Mouse (Mus musculus) forebrain, embryonic 15.5 days (tissue): ENCODE data around the gene 1190002N15Rik. TPM values are rescaled to one million over a fixed set of nuclear protein-coding genes. Genes with fewer than 3 reads are reported as not detected.
A peak's percentile ranks its signal among the peaks of the same experiment; 100 is the strongest.

Experiments used
- ATAC-seq: fragments of 200-750 bp; cut with Nextera tagmentation; replicated peaks from 2 replicates; pipeline ENCODE4 v1.8.0; 2017; ENCODE audit warnings: mild to moderate bottlenecking, moderate TSS enrichment, moderate library complexity
- H3K27ac ChIP-seq: fragments of 300-500 bp; sonication (generic); replicated peaks from 2 replicates; pipeline ENCODE4 v1.5.1; 2015; ENCODE audit warnings: mild to moderate bottlenecking, inconsistent platforms
- H3K27me3 ChIP-seq: fragments of 300-500 bp; sonication (generic); 2 replicates; pipeline ENCODE4 v1.6.1; 2015; ENCODE audit warnings: inconsistent platforms
- H3K36me3 ChIP-seq: fragments of 300-500 bp; sonication (generic); 2 replicates; pipeline ENCODE4 v1.6.1; 2015; ENCODE audit warnings: mild to moderate bottlenecking, inconsistent platforms
- H3K4me1 ChIP-seq: fragments of 300-500 bp; sonication (generic); 2 replicates; pipeline ENCODE4 v1.6.1; 2015; ENCODE audit warnings: inconsistent platforms
- H3K4me2 ChIP-seq: fragments of 300-500 bp; sonication (generic); replicated peaks from 2 replicates; pipeline ENCODE4 v1.6.1; 2015; ENCODE audit warnings: mild to moderate bottlenecking, inconsistent platforms
- H3K4me3 ChIP-seq: fragments of 300-500 bp; sonication (generic); 2 replicates; pipeline ENCODE4 v1.5.1; 2015; ENCODE audit warnings: mild to moderate bottlenecking, inconsistent platforms
- H3K9ac ChIP-seq: fragments of 300-500 bp; sonication (generic); replicated peaks from 2 replicates; pipeline ENCODE4 v1.6.1; 2015; ENCODE audit warnings: mild to moderate bottlenecking, inconsistent platforms
- H3K9me3 ChIP-seq: fragments of 300-500 bp; sonication (generic); 2 replicates; pipeline ENCODE4 v1.6.1; 2016; ENCODE audit warnings: inconsistent platforms
- WGBS: fragments of 180-500 bp; shearing (Covaris S2); methylation state at CpG from one replicate; pipeline ENCODE4 v1.1.7; 2015; ENCODE audit warnings: mixed read lengths; 5-methylcytosine and 5-hydroxymethylcytosine counted together
- polyA plus RNA-seq: library from polyadenylated mRNA; unstranded; fragments of >200 nt; fragmentation: Nextera tagmentation; extraction: Ambion mirVana; gene quantifications from 2 replicates; pipeline ENCODE4 v1.2.1, GENCODE M21; 2015

1190002N15Rik gene
- polyA plus RNA-seq: 8.3 and 13.3 TPM in 2 replicates

DNA sequence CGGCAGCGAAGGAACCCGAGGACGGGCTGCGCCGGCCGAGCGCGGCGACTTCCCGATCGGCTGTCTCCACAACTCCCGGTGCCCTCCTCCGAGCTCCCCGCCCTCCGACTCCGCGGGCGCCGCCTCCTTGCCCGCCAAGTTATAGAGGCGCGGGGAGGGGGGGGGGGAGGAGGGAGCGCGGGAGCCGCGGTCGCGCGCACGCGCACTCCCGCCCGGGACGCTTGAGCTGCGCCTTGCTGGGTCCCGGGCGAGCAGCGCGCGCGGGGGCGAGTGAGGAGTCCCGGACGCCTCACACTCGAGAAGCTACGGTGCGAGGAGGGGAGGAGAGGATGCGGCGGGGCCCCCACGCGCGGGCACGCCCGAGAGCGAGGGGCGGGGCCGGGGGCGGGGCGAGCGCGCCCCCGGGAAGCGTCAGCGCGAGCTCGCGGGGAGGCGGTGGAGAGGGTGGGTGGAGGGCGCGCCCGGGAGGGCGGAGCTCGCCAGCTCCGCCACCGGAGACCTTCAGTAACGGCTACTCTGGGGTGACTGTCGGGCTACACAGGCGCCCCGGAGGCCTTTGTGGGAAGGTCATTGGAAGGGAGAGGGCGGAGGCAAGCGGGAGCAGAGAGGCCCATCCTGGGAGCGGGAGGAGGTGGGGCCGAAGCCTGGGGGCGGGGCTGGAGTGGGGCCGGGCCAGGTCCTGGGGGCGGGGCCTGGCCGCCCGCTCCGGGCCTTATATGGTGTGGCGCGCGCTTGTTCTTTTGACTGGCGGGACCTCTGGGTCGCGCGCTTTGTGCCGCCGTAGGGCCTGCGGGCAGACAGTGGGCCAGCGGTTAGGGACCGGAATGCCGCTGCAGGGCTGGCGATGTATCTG, at the start of gene 1190002N15Rik:
1190002N15Rik (minus strand) TSS at position 112 of the 853 bp plus-strand sequence.
- Histone ChIP-seq H3K27ac (peak within 1 kb of the TSS; percentile 97), H3K9ac (peak within 1 kb of the TSS; percentile 59), H3K36me3 (no peaks in the 10 kb centered on the region), H3K4me1 (peaks cover 46% of the 10 kb centered on the region), H3K27me3 (no peaks in the 10 kb centered on the region), H3K9me3 (no peaks in the 10 kb centered on the region), H3K4me2 (peak within 1 kb of the TSS; percentile 94), H3K4me3 (peak within 1 kb of the TSS; percentile 94)
- ATAC-seq: peak; percentile 94
- WGBS: under 1% methylated on average over 90 of the region's 104 CpGs

DNA sequence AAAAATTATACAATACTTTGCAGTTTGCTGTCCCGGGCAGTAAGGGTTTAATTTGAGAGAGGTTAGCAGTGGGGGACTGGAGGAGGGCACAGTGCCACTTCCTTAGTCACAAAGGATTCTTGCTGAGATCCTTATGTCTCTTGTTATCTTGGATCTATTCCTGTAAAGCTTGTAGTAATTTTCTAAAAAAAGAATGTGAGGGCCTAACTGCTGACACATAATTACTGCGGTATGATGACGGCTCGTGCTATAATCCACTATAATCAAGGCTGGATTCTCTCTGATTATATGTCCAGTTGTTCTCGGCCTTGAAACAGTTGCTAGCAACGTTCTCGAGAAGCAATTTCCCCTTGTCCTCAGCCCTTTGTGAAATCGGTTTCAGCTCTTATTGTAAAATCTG, 44.4 kb upstream of the 1190002N15Rik start:
- no peaks in the 10 kb centered on the region; the same call in 1 of the 2 replicates for H3K4me1 ChIP-seq
- WGBS: 34% methylated on average over 8 of the region's 8 CpGs
- H3K9me3 ChIP-seq: no peaks in the 10 kb centered on the region
- no peak overlapping the region for H3K27ac ChIP-seq
- H3K36me3 ChIP-seq: no peaks in the 10 kb centered on the region
- no peak overlapping the region for H3K4me3 ChIP-seq
- ATAC-seq: no peak
- H3K4me2 ChIP-seq: no peak overlapping the region
- H3K27me3 ChIP-seq: no peaks in the 10 kb centered on the region
- no peak overlapping the region for H3K9ac ChIP-seq

DNA sequence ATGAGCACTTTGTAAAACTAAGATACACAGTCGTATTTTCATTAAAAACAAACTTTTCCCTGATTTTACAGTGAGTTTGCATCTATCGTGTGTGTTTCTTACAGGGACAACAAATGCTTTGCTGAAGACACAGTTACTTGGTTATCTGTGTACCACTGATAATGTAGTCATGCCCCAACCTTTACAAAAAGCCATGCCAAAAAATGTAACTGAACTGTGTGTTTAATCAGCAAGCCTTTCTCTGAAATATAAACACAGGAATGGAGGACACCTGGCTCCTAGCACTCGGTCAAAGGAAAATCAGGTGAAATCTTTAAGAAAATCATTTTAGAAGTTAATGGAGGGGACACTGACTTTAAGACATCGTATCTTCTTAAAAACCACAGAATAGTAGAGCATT, 43.8 kb upstream of the 1190002N15Rik start:
- H3K27me3 ChIP-seq: no peaks in the 10 kb centered on the region
- no peaks in the 10 kb centered on the region for H3K36me3 ChIP-seq
- H3K4me3 ChIP-seq: no peak overlapping the region
- no peak overlapping the region for H3K27ac ChIP-seq
- no peak overlapping the region for H3K9ac ChIP-seq
- no peaks in the 10 kb centered on the region; the same call in 1 of the 2 replicates for H3K4me1 ChIP-seq
- no peak for ATAC-seq
- no peak overlapping the region for H3K4me2 ChIP-seq
- H3K9me3 ChIP-seq: no peaks in the 10 kb centered on the region
- 92% methylated on average over 4 of the region's 4 CpGs for WGBS

DNA sequence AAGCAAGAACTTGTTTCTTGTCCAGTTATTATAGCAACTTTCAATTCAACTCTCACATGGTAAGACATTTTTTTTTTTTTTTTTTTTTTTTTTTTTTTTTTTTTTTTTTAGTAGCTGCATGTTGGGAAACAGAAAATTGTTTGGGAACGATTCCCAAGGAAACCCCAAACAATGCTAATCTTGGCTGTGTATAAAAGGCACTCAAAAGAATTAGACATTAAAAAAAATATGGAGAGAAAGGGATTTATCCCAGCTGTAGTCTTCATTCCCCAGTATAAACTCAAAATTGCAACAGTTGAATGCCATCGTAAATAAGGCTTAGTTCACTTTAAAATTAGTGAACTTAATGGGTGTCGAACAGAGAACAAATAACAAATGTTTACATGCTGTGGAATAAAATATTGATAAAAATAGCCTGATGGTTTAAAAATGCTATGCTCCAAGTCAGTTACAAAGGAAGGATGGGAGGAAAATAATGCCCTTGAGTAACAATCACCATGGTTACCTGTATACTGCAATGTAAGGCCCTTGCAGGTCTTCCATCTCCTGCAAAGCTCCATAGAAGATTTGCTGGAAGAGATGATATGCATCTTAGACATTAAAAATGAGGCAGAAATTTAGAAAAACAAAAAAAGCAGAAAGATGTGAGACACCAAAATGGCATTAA, 42.3 kb upstream of the 1190002N15Rik start:
- Histone ChIP-seq H3K27me3 (no peaks in the 10 kb centered on the region), H3K4me1 (no peaks in the 10 kb centered on the region; the same call in 1 of the 2 replicates), H3K9me3 (no peaks in the 10 kb centered on the region), H3K9ac (no peak overlapping the region), H3K4me3 (no peak overlapping the region), H3K4me2 (no peak overlapping the region), H3K36me3 (no peaks in the 10 kb centered on the region), H3K27ac (no peak overlapping the region)
- no peak for ATAC-seq
- WGBS: 84% methylated on average over 3 of the region's 3 CpGs

DNA sequence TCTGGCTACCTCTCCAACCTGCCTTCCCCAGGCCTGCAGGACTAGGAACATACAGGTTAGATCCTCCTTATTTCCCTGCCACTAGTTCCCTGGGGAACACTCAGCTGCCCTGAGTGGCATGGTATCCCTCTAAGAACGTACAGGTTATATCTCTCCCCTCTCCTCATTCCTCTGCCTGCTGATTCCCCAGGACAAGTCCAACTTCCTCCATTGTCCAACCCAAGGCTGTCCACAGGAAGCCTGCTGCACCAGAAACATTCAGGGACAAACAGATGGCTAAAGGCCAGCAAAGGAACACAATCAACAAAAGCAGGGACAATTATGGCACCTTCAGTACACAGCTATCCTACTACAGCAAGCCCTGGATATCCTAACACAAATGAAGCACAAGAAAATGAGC, 33.9 kb upstream of the 1190002N15Rik start:
- Histone ChIP-seq H3K9me3 (no peaks in the 10 kb centered on the region; the same call in 1 of the 2 replicates), H3K4me2 (no peak overlapping the region), H3K4me3 (no peak overlapping the region)

DNA sequence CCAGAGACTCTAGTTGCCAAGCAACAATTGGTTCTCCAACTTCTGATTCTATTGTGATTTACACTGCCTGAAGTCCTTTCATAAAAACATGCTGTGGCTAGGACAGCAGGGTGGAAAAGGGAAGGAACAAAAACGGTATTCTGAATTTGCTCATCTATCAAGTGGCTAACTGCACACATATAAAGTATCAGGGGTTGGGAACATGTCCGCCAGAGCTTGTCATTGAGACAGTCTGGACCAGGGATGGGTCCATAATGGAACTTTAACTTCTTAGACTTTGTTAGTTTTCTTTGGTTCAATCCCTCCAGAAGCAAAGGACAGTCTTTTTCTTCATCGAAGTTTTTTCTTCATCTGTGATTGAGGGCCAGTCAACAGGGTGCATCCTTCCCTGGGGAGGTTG, 30.5 kb upstream of the 1190002N15Rik start:
- Histone ChIP-seq H3K4me2 (no peak overlapping the region), H3K36me3 (no peaks in the 10 kb centered on the region), H3K9ac (no peak overlapping the region), H3K4me3 (no peak overlapping the region), H3K27ac (no peak overlapping the region), H3K4me1 (no peaks in the 10 kb centered on the region), H3K9me3 (no peaks in the 10 kb centered on the region), H3K27me3 (no peaks in the 10 kb centered on the region)
- ATAC-seq: no peak
- 75% methylated on average over 3 of the region's 3 CpGs for WGBS

More for the DNA sequence above, 33.9 kb upstream of the 1190002N15Rik start:
- ATAC-seq: no peak
- H3K4me1 ChIP-seq: no peaks in the 10 kb centered on the region
- H3K36me3 ChIP-seq: no peaks in the 10 kb centered on the region
- WGBS: 82% methylated on average over 1 of the region's 1 CpGs
- no peak overlapping the region for H3K9ac ChIP-seq
- no peaks in the 10 kb centered on the region for H3K27me3 ChIP-seq
- no peak overlapping the region for H3K27ac ChIP-seq

DNA sequence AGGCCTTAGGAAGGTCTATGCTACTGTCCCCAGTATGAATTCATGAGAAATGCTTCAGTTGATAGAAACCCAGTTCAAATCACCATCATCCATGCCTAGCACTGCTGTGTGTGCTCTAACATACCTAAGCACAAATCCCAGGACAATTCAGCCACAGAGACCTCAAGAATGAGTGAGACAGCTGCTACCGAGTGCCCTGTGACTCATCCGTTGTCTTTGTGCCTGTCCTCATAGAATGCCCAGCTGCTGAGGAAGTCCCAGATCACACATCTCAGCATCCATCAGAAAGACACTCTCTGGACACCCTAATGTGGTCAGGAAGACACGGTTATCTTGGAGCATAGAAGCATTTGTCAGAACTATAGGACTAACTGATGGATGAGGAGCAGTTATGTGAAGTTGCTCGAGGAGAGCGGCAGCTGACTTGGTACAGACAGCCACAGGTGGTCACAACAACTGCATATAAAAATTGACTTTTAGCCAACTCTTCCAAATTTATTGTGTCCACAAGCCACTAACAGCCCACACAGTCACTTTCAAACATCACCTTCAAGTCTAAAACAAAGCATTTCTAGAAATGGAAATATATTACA, 29.9 kb upstream of the 1190002N15Rik start:
- Histone ChIP-seq H3K4me2 (no peak overlapping the region), H3K9me3 (no peaks in the 10 kb centered on the region), H3K36me3 (no peaks in the 10 kb centered on the region), H3K4me3 (no peak overlapping the region), H3K4me1 (no peaks in the 10 kb centered on the region), H3K27ac (no peak overlapping the region), H3K27me3 (no peaks in the 10 kb centered on the region), H3K9ac (no peak overlapping the region)
- ATAC-seq: no peak
- 91% methylated on average over 5 of the region's 5 CpGs for WGBS

DNA sequence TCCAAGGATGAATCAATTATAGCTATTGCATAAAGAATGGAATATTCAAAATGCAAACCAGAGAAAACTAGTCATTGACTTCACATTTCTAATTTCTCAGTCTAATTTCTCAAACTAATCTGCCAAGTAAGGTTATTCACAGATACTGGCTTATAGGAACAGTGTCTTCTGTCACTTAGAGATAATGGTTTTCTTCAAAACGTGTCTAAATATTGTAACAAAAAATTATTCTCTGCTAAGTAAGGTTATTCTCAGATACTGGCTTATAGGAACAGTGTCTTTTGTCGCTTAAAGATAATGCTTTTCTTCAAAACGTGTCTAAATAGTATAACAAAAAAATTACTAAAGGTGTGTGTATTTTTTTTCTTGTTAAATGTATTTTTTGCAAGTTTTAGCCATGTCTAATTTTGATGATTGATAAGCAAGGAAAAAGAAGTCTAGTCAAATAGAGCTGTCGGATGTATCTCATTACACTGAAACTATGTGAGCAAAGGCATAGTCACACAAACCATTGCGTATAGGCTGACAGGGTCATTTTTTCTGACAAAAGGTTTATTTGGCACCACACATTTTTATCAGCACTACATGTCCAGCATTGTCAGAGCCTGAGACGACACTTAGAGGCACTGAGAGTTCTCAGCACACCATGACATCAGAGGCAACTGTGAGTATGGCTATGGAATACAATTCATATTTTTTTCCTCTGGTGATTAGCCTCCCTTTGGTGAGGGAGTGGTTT, 19.1 kb upstream of the 1190002N15Rik start:
- Histone ChIP-seq H3K9ac (no peak overlapping the region), H3K27me3 (no peaks in the 10 kb centered on the region), H3K27ac (no peak overlapping the region), H3K36me3 (no peaks in the 10 kb centered on the region), H3K9me3 (no peaks in the 10 kb centered on the region), H3K4me3 (no peak overlapping the region), H3K4me2 (no peak overlapping the region), H3K4me1 (no peaks in the 10 kb centered on the region)
- 76% methylated on average over 6 of the region's 6 CpGs for WGBS
- no peak for ATAC-seq

DNA sequence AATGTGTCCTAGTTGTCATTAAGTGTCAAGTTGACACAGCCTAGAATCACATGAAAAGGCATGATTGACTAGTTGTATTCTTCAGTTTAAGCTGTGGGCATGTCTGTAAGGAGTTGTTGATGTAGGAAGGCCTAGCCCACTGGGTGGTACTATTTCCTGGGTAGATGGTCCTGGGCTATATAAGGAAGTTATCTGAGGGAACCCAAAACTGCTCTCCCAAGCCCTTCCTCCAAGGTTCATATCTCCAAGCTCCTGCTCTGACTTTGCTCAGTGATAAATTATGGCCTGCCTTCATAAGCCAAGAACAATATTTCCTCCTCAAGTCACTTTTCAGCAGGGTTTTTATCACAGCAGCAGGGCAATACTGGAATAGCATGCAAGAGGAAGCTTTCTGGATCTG, 18.4 kb upstream of the 1190002N15Rik start:
- no peaks in the 10 kb centered on the region for H3K4me1 ChIP-seq
- no peak overlapping the region for H3K9ac ChIP-seq
- H3K36me3 ChIP-seq: no peaks in the 10 kb centered on the region
- H3K4me2 ChIP-seq: no peak overlapping the region
- no peak overlapping the region for H3K27ac ChIP-seq
- no peaks in the 10 kb centered on the region for H3K9me3 ChIP-seq
- no peak overlapping the region for H3K4me3 ChIP-seq
- no peaks in the 10 kb centered on the region for H3K27me3 ChIP-seq
- ATAC-seq: no peak

DNA sequence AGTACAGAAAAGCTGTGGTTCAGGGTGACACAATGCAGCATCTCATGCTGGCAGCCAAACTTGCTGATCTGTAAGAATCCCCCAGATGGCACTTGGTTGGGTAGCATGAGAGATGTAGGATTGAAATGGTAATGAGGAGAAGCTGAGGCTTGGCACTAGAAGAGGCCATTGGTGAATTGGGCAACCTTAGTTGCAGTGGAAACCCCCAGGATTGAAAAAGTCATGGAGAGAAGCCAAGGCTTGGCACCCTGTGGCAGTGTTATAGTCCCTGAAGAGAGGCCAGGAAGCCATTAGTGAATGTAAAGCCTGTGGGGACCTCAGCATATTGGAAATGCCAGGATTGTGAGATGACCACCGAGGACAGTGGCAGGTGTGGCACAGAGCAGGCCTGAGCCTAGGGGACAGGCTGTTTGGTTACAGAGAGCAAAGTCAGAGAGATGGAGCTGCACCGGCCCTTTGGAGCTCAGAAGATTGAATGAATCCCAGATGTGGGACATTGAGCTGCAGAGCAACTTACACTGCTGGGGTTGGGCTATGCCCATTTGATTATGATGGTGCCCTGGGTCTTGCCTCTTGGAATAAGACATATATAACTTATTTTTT, 12.7 kb upstream of the 1190002N15Rik start:
- H3K9me3 ChIP-seq: no peaks in the 10 kb centered on the region

DNA sequence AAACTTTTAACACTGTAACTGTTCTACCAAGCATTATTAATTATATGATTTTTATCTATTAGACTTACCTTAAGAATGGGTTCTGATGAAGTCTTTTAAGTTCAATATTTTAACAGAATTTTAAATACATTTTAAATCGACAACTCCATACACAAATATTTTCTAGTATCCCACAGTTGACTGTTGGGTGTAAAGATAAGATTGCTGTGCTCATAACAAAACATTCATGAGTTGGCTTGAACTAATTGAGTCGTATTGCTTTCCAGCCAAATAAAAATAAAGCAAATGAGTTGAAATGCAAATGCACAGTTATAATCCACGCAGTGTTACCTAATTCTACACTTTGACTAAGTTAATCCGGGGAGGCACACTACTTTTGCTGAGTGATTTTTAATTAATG, 6.0 kb upstream of the 1190002N15Rik start:
- no peak overlapping the region for H3K27ac ChIP-seq
- H3K4me2 ChIP-seq: no peak overlapping the region
- peaks cover 9% of the 10 kb centered on the region for H3K4me1 ChIP-seq
- H3K36me3 ChIP-seq: no peaks in the 10 kb centered on the region
- 83% methylated on average over 4 of the region's 4 CpGs for WGBS
- no peak overlapping the region for H3K4me3 ChIP-seq
- no peak overlapping the region for H3K9ac ChIP-seq
- no peak for ATAC-seq
- H3K9me3 ChIP-seq: no peaks in the 10 kb centered on the region
- H3K27me3 ChIP-seq: no peaks in the 10 kb centered on the region

More for the DNA sequence above, 12.7 kb upstream of the 1190002N15Rik start:
- H3K4me3 ChIP-seq: no peak overlapping the region
- no peaks in the 10 kb centered on the region for H3K36me3 ChIP-seq
- no peak overlapping the region for H3K4me2 ChIP-seq
- no peaks in the 10 kb centered on the region for H3K27me3 ChIP-seq
- peak; percentile 48 for ATAC-seq
- no peaks in the 10 kb centered on the region; the same call in 1 of the 2 replicates for H3K4me1 ChIP-seq
- 64% methylated on average over 2 of the region's 2 CpGs for WGBS
- no peak overlapping the region for H3K9ac ChIP-seq
- H3K27ac ChIP-seq: no peak overlapping the region
